Mouse (Mus musculus) frontal cortex, postnatal 25 days (tissue): ENCODE data around the gene Tmem43.
"Not testable (repeated sequence)": the region's sequence is repeated elsewhere in the genome, so short reads cannot be mapped to it uniquely, and the experiment has no call there.

Experiments used
- DNase-seq, 2 experiments: peaks; one replicate each; pipeline ENCODE4 v3.0.0; 2022; ENCODE audit warnings: low spot score in 2 of 2

Tmem43 gene

GRCm38 (mm10) chr6:91472868-91473804, at the start of gene Tmem43, which contains the start of gene Chchd4:
Gene Tmem43 (plus strand): TSS chr6:91473703.
Gene Chchd4 (minus strand): TSS chr6:91473546.
- DNase-seq = peak; percentile 98

- no peak for DNase-seq
These were observed 49.4 kb upstream of the Tmem43 start for GRCm38 (mm10) chr6:91424151-91424550.

DNA sequence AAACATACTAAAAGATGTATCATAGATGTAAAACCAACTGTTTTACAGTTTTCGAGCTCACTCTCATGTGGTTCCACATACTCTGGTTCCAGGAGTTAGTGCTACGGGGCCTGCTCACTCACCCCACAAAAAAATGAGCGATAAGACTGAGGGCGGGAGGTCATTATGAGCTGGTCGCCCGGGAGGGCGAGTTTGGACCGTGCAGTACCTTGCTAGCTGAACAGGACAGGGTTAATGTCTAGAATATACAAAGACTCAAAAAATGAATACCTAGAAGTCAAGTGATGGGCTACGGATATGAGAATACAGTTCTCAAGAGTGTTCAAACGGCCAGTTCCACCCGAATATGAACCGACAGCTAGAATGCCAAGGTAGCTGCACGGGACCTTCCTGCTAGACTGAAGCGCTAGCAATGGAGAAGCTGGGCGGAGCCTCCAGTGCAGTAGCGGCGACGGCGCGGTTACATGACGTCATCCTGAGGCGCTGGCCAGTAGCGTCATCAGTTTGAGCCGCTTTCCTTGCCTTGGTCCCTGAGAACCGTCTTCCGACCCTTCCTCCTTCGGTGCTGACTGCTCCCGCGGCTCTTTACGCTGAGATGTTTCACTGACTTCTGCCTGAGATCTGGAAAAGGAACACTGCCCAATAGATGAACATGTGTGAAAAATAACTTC, 32.9 kb upstream of the Tmem43 start:
- DNase-seq = peak; percentile 98

- no peak for DNase-seq
These were observed 32.3 kb upstream of the Tmem43 start for GRCm38 (mm10) chr6:91441145-91441662.

- no peak for DNase-seq
These were observed 28.2 kb upstream of the Tmem43 start for GRCm38 (mm10) chr6:91445316-91445715.

- DNase-seq = no peak
These were observed 23.9 kb upstream of the Tmem43 start for GRCm38 (mm10) chr6:91449472-91450225.

DNA sequence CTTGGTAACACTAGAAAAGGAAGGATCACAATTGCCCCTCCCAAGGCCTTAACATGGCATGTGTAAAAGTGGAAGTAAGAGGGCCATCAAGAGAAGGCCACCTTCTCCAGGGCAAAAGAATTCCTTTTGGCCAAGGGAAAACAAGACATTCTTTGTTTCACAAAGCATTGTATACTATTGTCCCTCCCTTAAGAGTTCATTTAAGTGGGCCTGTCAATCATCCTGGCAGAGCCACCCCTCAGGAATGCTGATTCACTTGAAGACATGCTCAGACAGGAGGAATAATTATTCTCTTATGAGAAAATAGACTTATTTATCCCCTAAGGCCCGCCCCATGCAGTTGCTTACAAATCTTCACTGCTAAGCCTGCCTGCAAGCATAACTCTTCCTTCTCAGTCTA, 21.4 kb upstream of the Tmem43 start:
- no peak for DNase-seq

- DNase-seq = no peak
These were observed 19.0 kb upstream of the Tmem43 start for GRCm38 (mm10) chr6:91454546-91454945.

GRCm38 (mm10) chr6:91459471-91459870, 14.0 kb upstream of the Tmem43 start:
- no peak for DNase-seq

- DNase-seq = no peak
These were observed 7.7 kb upstream of the Tmem43 start for GRCm38 (mm10) chr6:91465756-91466155.

- no peak for DNase-seq
These were observed 6.4 kb upstream of the Tmem43 start for GRCm38 (mm10) chr6:91467106-91467505.

GRCm38 (mm10) chr6:91470712-91471111, 2.8 kb upstream of the Tmem43 start:
- DNase-seq = no peak

- DNase-seq = not testable (repeated sequence)
These were observed 2.1 kb upstream of the Tmem43 start for GRCm38 (mm10) chr6:91471427-91471826.

DNA sequence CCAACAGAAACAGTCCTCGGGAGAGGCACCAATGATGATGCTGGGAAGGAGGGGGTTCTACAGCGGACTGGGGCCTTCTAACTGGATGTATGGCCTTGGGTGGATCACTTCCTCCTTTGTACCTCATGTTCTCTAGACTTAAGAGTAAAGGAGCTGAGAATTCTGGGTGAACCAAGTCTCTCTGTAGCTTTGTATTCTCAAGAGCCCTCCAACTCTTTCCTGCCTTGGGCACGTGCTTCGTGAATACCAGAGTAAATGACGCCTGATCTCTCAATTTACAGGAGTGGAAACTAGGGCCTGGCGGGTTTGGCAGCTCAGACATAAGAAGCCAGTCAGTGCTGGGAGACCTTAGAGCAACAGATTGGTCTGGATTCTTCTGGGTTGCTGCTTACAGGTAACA, 1.2 kb upstream of the Tmem43 start:
- no peak for DNase-seq

GRCm38 (mm10) chr6:91473805-91474440, 420 bp downstream of the Tmem43 start:
- DNase-seq = no peak

- peak in 1 of 2 experiments; percentile 16 for DNase-seq
These were observed 1.1 kb downstream of the Tmem43 start for GRCm38 (mm10) chr6:91474441-91475190.

DNA sequence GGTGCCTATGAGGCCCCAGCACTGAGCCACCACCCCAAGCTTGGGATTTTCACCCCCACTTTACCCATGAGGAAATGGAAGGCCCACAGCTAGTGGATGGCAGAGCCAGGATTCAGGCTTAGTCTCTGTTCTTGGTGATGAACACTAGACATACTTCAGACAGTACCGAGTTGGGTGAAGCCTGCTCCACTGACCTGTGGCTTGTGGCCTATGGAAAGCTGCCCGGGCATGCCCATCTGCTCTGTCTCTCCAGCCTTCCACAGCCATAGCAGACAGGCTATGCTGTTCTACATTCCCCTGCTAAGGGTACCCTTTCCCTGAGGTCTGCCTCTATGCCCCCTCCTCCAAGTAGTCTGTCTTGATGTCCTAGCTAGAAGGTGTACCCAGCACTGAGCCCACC, 3.0 kb downstream of the Tmem43 start:
- DNase-seq = no peak

DNA sequence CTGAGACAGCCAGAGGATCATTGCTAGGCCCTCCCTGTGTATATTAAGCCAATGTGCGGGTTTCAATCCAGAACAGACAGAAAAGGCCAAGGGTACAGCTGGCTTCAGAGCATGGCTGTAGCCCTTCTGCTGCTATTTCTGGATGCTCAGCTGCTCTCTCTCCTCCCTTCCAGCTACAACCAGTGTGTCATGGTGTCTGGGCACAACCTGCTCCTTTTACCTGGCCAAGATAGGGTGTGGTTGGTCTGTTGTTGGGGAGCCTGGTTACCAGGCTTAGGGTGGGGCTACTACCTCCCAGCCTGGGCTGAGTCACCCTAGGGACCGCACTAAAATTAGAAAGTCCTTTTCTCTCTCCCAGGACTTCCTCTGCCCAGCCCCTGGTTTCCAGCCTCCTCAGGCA, 9.9 kb downstream of the Tmem43 start:
- no peak for DNase-seq

- no peak for DNase-seq
These were observed 13.4 kb downstream of the Tmem43 start for GRCm38 (mm10) chr6:91486736-91487453.
